Mouse (Mus musculus): ENCODE measurements at regions not wholly inside any gene's neighbourhood (a gene's known extent, or its start where the extent isn't known, plus 50 kb on each side); places are given as distances from the start of the nearest gene placed in this dataset.

DNA sequence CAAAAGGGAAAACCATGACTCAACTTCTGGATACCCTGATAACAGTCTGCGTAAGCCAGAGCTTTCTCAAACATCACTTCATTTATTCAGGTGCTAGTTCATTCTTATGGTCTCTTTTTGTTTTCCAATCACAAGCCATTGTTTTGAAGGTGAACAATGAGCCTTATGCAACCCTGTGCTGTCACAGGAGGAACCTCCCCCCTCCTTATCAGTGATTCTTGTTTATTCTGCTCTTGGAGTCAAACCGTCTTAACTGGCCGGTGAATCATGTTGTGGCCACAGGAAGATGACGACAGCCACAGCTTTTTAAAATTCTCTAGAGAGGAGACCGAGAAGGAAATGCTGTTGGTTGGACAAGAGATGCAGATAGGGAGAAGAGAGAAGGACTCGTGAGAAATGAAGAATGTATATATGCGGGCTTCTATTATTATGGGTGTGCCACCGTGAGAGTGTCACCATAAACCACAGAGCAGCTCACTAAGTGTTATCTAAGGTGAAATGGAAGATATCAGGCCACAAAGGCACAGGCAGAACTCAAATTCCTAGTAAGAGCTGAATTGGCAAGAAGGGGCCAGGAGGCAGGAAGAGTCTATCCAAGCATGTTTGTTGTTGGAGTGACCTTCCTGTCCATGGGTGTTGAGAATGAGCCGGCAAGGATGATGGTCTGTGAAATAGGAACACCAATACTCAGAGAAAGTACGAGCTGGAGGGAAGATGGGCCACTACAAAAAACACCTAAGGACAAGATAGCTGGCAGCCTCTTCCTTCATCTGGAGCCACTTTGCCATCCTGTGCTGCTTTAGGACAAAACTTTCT, 151.8 kb downstream of the Kdr start:
- DNase-seq, result no peak

DNA sequence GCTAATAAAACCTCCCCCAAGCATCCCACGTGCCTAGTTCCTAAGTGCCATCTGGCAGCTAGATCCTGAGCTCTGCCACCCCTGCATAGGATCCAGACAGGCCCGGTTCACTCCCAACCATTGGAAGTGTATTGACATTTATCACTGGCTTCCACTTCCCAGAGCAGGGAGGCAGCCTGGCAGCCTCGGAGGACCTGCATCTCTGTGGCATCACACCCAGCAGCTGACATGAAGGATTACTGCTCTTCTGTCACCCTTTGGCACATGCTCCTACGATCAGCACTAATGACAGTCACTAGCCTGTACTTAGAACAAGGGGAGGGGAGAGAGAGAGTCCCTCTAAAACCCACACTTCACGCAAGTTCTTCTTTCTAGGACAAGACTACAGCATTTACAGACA, 152.7 kb downstream of the Kdr start:
- no peak for DNase-seq

DNA sequence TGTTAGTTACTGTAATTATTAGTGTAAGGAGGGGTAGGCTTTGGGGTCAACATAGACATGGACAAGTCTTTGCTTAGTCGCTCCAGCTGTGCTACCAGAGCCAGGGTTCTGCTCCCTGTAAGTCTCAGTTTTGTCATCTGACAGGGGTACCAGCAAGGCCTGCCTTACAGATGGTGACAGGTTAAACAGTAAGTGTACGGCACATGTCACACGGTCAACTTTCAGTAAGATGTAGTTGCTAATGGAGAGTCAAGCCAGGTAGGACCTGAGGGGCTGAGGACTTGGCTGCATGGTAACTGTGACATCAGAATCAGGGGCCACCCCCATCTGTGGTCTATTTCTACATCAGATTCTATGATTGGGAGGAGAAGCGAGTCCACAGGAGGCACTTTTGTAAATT, 153.6 kb downstream of the Kdr start:
- no peak for DNase-seq

DNA sequence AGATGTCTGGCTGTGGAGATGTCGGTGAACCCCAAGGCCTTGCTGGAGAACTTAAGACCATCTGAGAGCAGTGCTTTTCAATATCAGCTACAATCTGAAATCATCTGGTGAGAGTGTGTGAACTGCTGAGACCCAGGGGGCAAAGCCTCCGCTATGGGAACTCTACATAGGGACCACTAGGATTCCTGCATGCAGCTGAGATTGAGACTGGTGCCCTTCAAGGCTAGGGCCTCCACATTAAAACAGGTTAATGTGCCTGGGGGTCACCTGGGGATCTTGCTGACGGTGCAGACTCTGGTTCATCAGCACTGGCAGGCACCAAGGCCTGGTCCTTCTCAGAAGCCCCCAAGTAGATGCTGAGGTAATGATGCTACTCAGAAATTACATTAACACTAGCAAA, 154.6 kb downstream of the Kdr start:
- DNase-seq, result no peak

DNA sequence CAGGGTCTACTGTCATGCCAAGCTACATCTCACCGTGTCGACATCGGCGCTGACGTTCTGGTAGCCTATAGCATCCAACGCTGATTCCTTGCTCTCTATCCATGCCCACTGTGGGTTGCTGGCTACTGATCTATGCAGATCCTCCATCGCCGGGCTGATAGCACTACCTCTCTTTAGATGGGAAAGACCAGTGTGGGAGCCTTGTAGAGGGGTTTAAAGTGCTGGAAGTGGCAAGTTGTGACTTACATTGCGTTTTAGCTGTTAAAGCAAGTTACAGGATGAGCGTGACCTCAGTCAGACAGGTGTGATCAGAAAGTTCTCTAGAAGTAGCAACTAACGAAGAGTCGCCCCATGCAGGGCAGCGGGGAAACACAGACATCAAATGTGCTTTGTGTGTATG, 160.9 kb downstream of the Kdr start:
- DNase-seq, result no peak

DNA sequence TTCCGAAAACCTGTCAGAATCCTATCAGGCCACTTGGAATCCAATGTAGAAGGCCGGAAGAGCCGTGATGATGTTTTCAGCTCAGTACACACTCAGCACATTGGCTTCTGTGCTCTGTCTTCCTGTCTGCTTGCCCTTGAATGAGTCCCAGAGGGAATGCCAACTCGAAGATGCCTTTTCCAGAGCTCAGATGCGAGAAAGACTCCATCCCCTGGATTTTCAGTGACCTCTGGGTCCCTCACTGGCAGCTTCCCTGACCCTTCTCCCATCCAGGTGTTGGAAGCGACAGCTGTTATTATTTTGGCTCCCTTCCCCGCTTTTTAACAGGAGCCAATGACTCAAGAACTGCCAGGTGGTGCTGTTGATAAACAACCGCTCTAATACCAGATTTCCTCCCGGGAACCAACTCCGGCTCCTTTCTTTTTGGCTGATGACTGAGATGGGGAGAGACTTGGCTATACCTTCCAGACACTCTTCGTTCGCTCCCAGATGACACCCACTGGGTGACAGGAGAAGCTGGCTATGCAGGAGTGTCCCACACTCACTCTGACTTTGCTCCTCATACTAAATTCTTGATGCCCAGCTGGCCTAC, 163.8 kb downstream of the Kdr start:
- no peak for DNase-seq

DNA sequence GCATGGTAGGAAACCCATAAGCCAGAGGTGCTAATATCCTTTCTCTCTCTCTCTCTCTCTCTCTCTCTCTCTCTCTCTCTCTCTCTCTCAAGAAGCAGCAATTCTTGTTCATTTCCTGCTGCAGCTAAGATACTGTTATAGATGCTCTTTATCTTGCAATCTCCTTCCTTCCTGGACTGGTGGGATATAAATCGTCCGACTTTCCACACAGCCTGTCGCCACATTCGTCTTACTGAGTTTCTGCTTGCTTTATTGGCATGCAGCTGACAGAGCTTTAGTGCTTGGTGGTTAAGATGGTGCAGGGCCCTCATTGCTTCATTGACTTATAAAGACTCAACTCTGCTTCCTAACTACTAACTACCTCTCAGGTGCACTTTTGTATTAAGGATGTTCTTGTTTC, 165.6 kb downstream of the Kdr start:
- DNase-seq, result no peak

DNA sequence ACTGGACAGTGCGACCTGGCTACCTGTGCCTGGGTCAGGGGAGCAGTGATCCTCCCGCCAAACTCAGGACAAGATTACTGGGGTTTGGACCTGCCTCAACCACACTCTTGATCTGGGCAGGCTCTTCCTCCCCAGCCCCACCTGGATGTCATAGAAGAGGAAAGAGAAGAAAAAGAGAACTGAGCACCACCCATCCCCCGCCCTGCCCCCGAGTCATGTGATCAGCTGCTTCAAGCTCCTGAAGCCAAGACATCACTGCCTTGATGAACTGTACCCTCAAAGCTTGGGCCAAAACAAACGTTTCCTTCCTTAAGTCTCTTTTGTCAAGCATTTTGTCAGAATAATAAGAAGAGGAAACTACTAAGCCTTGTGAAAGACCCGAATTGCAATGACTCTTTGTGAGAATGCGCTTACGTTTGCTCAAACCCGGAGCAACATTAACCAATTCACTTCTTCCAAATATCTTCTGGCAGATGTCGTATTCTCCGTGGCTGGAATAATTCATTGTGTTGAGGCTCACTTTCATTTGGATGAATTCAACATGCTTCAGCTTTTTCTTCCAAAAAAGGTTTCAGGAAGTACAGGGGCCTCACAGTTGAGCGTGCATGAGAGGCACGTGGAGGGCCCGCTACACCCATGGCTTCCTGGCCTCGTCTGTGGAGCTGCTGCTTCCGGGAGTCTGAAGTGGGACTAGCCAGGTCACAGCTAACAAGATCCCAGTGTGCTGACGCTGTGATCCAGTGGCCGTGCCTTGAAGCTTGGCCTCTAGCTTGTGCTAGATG, 169.5 kb downstream of the Kdr start:
- DNase-seq, result no peak

DNA sequence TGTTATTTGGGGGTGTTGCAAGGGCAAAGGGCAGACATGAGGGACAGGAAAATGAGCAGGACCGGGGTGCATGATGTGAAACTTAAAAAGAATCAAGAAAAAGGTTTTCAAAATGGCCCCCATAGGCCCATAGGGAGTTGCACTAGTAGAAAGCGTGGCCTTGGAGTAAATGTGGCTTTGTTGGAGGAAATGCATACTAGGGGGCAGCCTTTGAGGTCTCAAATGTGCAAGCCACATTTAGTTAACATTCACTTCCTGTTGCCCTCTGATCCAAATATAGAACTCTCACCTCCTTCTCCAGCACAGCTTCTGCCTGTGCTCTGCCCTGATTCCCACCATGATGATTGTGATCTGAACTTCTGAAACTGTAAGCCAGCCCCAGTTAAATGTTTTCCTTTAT, 173.2 kb downstream of the Kdr start:
- DNase-seq, result no peak

DNA sequence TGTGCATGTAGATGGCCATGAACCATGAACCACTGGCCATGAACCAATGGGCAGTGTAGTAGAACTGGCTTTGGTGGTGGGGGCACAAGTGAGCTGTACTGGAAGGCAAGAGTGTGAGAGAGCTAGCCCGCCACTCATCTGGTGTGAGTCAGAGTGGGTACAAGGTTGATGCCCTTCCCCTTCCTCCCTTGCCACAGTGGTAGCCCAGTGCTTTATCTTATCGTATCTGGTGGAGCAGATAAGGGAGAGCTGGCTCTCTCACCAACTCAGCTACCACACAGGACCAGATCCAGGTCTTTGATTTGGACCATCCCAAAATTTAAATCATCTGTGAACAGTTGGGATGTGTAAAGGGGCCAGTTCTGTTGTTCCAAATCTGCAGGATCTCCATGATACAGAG, 173.9 kb downstream of the Kdr start:
- DNase-seq, result no peak

DNA sequence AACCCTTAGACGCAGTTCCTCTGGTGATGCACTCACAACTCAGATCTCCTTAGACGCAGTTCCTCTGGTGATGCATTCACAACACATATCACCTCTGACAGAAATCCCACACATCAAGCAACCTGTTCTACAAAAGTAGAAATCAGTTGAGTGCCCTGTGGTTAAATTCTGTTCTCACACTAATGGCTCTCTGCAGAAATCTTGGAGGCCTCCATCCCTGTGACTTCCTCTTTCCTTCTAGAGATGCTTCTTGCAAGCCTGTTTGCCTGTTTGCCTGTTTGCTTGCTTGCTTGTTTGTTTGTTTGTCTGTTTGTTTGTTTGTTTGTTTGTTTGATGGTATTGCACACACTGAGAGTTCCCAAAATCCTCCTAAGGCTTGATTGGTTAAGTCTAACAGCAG, 175.2 kb downstream of the Kdr start:
- no peak for DNase-seq

DNA sequence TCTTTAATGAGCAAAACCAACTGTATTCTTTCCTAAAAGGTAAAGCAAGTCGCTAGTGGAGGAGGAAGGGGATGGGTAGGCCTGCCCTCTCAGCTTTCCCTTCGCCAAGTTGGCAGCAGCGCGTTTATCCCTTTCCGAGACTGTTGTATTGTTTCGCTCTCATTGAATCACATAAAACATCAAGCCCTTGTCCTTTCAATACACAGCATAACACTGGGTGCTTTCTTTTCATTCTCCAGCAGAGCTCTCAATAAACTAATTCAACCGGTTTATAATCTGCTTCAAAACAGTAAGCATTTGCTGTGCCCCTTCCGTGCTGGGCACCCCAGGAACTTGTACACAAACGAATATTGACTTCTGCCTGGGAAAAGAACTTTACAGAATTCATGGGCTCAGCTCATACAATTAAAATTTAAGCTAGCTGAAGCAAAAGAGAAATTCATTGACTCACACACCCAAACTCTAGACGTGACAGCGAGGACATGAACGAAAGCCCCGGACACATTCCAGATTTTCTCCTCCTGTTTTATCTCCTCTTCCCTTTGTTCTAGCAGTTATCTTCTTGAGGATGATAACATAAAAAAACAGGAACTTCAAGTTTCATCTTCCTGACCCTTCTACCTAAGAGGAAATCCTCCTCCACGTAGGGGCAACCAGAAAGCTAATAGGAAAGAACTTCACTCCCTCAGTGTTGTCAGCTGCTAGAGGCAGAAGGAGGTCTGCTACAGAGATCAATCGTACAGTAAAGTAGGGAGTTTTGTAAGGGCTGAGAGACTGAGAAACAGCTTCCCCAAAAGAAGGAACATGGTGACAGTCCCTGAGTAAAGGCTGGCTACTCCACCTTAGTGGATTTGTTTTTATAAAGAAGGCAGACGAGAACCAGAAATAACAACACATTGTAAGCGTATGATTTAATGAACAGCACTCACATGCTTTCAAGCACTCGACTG, 177.9 kb downstream of the Kdr start:
- DNase-seq, result no peak

DNA sequence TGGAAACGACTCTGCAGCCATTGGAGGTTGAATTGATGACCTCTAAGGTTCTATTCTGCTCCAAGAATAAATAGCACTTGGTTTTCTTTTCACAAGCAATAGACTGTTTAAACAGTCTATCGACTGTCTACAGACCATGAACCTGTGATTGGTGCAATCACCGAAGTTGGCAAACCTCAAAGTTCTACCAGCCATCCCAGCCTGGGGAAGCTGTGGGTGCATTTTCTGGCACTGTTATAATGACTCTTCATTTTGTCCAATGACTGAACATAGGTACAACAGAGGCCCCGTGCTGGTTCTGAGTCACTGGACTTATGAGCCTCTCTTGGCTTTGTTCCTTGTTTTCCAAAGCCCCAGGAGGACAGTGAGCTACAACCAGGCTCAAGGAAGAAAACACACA, 178.6 kb downstream of the Kdr start:
- no peak for DNase-seq

DNA sequence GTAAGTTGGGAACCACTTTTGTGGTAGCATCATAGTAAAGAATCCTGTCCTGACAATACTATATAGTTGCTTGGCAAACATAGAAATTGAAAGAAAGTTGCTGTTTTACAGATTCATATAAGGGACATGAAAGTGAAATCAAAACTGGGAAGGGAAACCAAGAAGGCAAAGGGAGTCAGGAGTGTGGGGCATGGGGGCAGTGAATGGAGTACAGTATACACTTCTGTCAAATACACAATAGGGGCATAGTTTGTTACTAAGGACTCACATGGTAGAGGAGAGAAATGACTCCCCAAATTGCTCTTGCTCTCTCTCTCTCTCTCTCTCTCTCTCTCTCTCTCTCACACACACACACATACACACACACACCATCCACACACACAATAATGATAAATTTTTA, 185.1 kb downstream of the Kdr start:
- no peak for DNase-seq

DNA sequence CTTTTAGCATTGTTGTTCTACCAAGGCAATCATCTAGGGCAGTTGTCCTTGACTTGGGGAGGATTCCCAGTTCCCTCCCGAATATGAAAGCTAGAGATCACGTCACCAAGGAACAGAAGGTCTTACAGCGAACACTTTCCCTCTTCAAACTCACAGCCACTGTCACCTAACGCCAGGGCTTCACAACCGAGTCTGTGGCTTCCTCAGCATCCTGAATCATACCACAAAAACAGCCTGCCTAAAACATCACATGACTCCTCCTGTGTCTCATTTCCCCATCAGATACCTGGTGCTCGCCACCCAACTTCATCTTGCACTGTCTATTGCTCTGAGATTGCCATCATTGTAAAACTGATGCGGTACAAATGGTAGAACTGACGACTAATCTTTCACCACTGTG, 186.5 kb downstream of the Kdr start:
- DNase-seq, result no peak

DNA sequence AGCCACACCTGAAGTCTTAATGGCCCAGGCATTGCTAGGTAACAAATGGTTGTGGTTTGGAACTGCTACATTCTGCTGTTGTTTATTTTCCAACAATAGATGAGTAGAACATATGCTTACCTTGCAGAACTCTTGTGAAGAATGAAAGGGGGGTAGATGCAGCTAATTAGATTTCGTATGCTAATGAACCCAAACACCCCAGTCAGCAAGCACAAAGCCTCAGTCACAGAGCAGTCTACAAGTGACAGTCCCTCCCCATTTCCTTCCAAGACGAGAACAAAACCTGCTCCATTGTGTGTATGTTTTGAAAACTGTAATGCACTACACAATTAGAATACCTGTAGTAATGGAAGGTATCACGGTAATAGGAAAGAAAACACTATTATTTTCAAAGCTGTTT, 190.2 kb downstream of the Kdr start:
- no peak for DNase-seq

DNA sequence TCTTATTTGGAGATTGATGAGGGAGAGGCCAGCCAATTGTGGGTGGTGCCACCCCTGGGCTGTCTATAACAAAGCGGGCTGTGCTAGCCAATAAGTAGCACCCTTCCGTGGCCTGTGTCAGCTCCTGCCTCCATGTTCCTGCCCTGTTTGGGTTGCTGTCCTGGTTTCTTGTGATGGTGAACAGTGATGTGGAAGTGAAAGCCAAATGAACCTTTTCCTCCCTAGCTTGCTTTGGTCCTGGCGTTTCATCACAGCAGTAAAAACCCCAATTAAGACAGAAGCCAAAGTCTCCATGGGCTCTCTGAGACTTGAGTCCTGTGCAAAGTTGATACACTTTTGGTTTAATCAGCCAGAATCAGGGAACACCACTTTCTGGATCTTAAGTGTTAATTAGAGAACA, 192.1 kb downstream of the Kdr start:
- DNase-seq, result no peak

DNA sequence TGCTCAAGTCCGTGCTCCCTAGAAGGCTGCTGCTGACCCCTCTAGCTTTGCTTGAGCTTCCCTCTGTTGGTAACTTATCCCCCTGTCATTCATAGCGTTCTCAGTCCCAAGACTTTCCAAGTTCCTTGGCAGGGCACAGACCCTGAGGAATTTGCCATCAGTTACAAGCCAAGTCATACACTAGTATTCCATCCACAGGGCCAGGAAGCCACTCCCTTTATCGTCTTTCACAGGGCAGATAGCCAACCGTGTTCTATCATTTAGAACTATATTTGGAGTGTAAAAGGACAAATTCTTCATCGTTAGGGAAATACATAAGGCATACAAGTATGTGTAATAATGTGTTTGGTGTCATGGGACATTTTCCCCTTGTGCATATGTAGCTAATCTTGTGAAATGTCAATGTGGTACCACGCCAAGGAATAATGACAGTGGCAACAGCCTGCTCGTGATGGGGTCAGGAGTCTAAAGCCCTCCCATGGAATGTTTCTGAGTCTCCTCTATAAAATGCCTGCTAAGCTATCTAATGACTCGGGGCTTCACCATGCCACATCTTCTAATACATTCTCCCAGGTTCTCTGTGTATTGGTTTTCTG, 193.2 kb downstream of the Kdr start:
- DNase-seq, result no peak

DNA sequence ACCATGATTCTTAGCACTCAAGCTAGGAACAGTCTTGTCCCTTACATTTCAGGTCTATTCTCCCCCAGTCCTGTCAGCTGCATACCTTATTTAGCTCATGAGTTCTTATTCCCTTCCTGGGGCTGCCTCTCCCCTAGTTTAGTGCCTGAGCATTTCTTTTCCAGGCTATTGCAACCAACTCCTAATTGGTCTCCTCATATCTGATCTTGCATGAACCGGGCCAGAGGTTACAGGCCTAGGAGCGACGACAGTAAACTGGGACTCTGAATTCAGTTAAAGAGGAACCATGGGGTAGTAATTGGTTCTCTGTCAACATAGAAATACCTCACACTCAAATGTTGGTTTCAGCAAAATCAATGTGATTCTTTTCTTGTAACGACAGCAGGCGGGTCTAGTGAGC, 195.9 kb downstream of the Kit start:
- no peak for DNase-seq

DNA sequence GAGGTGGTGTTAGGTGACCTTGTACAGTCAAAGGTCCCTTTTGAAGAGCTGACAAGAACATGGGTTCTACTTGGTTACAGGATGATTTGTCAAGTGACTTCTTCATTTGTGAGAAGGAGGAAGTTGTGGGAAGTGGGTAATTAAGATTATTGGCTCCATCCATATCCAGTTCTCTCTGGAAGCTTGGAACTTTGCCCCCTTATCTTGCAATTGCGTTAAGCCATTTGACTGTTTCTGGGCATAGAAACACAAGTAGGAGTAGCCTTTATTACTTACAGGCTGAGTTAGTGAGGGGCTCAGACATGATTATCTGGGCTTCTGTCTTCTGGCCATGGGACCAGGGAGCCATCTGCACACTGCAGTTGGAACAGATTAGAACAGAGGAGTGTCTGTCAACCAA, 192.5 kb downstream of the Kit start:
- DNase-seq, result no peak

DNA sequence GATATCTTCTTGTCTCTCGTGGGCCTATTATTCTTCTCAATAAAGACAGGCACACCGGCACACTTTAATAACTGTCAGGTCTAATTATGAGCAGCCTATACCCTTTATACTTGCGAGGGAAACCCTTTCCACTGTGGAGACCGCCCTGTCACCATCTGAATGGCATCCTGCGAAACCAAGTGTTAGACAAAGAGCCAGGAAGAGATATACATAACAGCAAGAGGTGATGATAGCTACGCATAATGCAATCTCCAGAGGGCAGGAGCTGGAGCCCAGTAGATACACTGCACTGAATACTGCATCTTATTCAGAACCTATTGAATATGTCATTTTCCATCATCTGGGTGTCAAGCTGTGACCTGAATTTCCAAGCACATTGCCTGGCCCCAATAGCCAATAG, 187.7 kb downstream of the Kit start:
- DNase-seq, result no peak

DNA sequence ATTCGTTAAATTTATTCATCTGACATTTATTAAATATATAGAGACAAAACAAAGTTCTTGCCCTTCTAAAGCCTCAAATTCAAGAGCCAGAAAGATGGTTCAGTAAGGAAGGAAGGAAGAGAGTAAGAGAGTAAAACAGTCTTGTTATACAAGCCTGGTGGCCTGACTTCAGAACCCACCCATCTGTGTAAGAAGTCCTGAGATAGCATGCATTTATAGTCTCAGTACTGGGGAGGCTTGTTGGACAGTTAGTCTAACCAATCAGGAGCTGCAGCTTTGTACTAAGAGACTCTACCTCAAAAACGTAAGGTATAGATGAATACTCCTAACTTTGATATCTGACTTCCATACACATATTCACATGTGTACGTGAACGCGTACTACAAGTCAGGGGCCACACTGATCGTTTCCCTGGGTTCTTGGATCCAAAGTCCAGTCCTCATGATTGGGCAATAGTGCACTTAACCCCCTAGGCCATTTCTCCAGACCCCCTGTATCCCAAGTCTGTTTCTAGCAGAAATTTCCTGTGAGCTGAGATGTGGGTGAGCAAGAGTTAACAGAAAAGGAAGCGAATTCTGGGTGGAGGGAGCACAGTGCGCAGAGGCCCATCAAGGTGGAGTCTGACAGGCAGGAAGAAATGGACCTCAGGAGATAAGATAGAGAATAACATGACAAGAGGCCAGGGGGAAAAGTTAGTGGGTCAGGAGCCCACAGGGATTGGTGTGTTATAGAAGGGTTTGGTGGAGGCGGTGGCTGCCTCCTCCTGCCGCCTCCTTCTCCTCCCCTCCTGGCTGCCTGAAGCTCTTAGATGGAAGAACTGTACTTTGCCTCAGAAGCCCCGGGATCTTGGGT, 187.0 kb downstream of the Kit start:
- no peak for DNase-seq

All from cerebellum, adult 8-10 months (tissue).